Mouse (Mus musculus): ENCODE measurements around the gene Nxf1. TPM values are rescaled to one million over a fixed set of nuclear protein-coding genes. Genes with fewer than 3 reads are reported as not detected.
A peak's percentile ranks its signal among the peaks of the same experiment; 100 is the strongest.

Nxf1 gene
- polyA plus RNA-seq, 1 experiment from 2014 or later = 57.5 TPM

DNA sequence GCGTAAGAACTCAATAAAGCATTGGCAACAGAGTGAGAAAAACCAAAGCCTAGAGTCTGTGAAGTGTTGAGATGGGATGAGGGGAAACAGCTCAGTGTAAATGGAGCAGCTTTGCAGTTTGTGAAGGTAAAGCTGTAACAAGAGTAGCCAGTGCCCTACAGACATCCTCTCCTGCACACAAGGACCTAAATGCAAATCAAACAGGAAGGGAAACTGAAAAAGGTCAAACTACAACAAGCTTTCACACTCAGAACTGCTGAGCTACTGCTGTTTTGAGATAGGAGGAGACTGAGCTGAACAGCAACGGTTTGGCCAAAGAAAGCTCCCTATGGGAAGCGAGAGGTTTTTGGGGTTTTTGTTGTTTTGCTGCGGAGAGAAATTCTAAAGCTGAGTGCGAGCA lies 49.9 kb downstream of the Nxf1 start:
- TF ChIP-seq CTCF (IDR thresholded peaks at IDR 0.05; ENCODE audit: low read depth) (no peak), EP300 (optimal IDR thresholded peaks at IDR 0.05) (no peak)
- 0 out of 2 replicates have a peak, but pooled peaks cover 4% of the 10 kb centered on the region for H3K36me3 ChIP-seq (ENCODE audit: control insufficient read depth, insufficient read depth, low read length)
- ATAC-seq (ENCODE audit: low FRiP score, low TSS enrichment) = no peak
- 0 out of 2 replicates have a peak, but pooled peaks cover 3% of the 10 kb centered on the region for H3K4me1 ChIP-seq (replicated peaks; ENCODE audit: control insufficient read depth, insufficient read depth)
- no peak overlapping the region for H3K4me2 ChIP-seq (replicated peaks; ENCODE audit: low read depth)
- H3K9me3 ChIP-seq (ENCODE audit: control insufficient read depth, low read length) = no peaks in the 10 kb centered on the region
- no peak for DNase-seq (ENCODE audit: low spot score)
- H3K27me3 ChIP-seq (ENCODE audit: control insufficient read depth, insufficient read depth, low read length) = no peaks in the 10 kb centered on the region
- no peak overlapping the region for H3K27ac ChIP-seq (replicated peaks)
- no peak overlapping the region for H3K9ac ChIP-seq (ENCODE audit: low read length)
- H3K4me3 ChIP-seq (ENCODE audit: low read depth, low read length) = no peak overlapping the region
- WGBS = 89% methylated on average over 5 of the region's 5 CpGs

GRCm38 (mm10) chr19:8815812-8816211 lies 58.9 kb downstream of the Nxf1 start:
- H3K4me1 ChIP-seq (replicated peaks; ENCODE audit: control insufficient read depth, insufficient read depth) = no peaks in the 10 kb centered on the region
- H3K9ac ChIP-seq (ENCODE audit: low read length) = no peak overlapping the region
- no peak overlapping the region for H3K4me3 ChIP-seq (ENCODE audit: low read depth, low read length)
- no peak overlapping the region for H3K27ac ChIP-seq (replicated peaks)
- no peaks in the 10 kb centered on the region for H3K27me3 ChIP-seq (ENCODE audit: control insufficient read depth, insufficient read depth, low read length)
- H3K36me3 ChIP-seq (ENCODE audit: control insufficient read depth, insufficient read depth, low read length) = peaks cover 6% of the 10 kb centered on the region; the same call in 1 of the 2 replicates
- DNase-seq (ENCODE audit: low spot score) = no peak
- H3K4me2 ChIP-seq (replicated peaks; ENCODE audit: low read depth) = no peak overlapping the region
- no peak for ATAC-seq (ENCODE audit: low FRiP score, low TSS enrichment)
- TF ChIP-seq CTCF (IDR thresholded peaks at IDR 0.05; ENCODE audit: low read depth) = peak; percentile 64
- TF ChIP-seq EP300 (optimal IDR thresholded peaks at IDR 0.05) = no peak
- H3K9me3 ChIP-seq (ENCODE audit: control insufficient read depth, low read length) = no peaks in the 10 kb centered on the region
- 63% methylated on average over 11 of the region's 11 CpGs for WGBS

GRCm38 (mm10) chr19:8817001-8817400 lies 60.1 kb downstream of the Nxf1 start:
- Histone ChIP-seq H3K9ac (ENCODE audit: low read length) (peak overlapping the region; percentile 18; the same call in 1 of the 2 replicates), H3K27ac (replicated peaks) (no peak overlapping the region), H3K9me3 (ENCODE audit: control insufficient read depth, low read length) (no peaks in the 10 kb centered on the region), H3K4me2 (replicated peaks; ENCODE audit: low read depth) (no peak overlapping the region), H3K36me3 (ENCODE audit: control insufficient read depth, insufficient read depth, low read length) (peaks cover 6% of the 10 kb centered on the region; the same call in 1 of the 2 replicates), H3K4me1 (replicated peaks; ENCODE audit: control insufficient read depth, insufficient read depth) (no peaks in the 10 kb centered on the region), H3K4me3 (ENCODE audit: low read depth, low read length) (no peak overlapping the region), H3K27me3 (ENCODE audit: control insufficient read depth, insufficient read depth, low read length) (no peaks in the 10 kb centered on the region)
- WGBS = 65% methylated on average over 3 of the region's 3 CpGs
- no peak for ATAC-seq (ENCODE audit: low FRiP score, low TSS enrichment)
- DNase-seq (ENCODE audit: low spot score) = no peak
- TF ChIP-seq CTCF (IDR thresholded peaks at IDR 0.05; ENCODE audit: low read depth) (no peak), EP300 (optimal IDR thresholded peaks at IDR 0.05) (no peak)

DNA sequence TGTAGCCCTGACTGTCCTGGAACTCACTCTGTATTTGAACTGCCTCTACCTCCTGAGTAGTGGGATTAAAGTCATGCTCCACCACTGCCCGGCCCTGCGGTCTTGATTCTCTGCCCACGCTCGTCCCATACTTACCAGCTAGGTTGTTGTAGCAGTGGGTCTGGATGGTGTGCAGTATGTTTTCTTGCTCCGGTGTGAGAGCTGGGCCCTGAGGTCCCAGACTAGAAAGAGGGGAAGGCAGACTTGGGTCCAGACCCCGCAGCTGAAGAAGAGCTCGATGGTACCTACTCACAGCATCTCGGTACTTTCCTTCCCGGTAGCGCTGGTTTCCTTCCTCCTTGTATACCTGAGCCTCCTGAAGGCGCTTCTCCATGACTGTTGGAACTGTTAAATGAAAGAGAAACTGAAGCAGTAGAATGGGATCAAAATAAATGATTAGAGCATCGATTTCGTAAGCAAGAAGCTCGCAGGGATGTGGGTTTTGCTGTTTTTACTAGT lies 61.5 kb downstream of the Nxf1 start:
- H3K9me3 ChIP-seq (ENCODE audit: control insufficient read depth, low read length) = no peaks in the 10 kb centered on the region
- TF ChIP-seq EP300 (optimal IDR thresholded peaks at IDR 0.05) = no peak
- TF ChIP-seq CTCF (IDR thresholded peaks at IDR 0.05; ENCODE audit: low read depth) = no peak
- peaks cover 8% of the 10 kb centered on the region for H3K36me3 ChIP-seq (ENCODE audit: control insufficient read depth, insufficient read depth, low read length)
- peak overlapping the region; percentile 43 for H3K4me3 ChIP-seq (ENCODE audit: low read depth, low read length)
- H3K9ac ChIP-seq (ENCODE audit: low read length) = peak overlapping the region; percentile 57
- H3K4me1 ChIP-seq (replicated peaks; ENCODE audit: control insufficient read depth, insufficient read depth) = no peaks in the 10 kb centered on the region
- 12% methylated on average over 14 of the region's 14 CpGs for WGBS
- H3K27ac ChIP-seq (replicated peaks) = peak overlapping the region; percentile 91
- H3K4me2 ChIP-seq (replicated peaks; ENCODE audit: low read depth) = peak overlapping the region; percentile 68
- ATAC-seq (ENCODE audit: low FRiP score, low TSS enrichment) (no peak), DNase-seq (ENCODE audit: low spot score) (no peak)
- no peaks in the 10 kb centered on the region for H3K27me3 ChIP-seq (ENCODE audit: control insufficient read depth, insufficient read depth, low read length)

- DNase-seq (ENCODE audit: low spot score) (peak; percentile 97), ATAC-seq (ENCODE audit: low FRiP score, low TSS enrichment) (peak; percentile 91)
- WGBS = under 1% methylated on average over 33 of the region's 33 CpGs
- peak within 1 kb of the TSS; percentile 99 for H3K4me3 ChIP-seq (ENCODE audit: low read depth, low read length)
- peak within 1 kb of the TSS; percentile 99 for H3K27ac ChIP-seq (replicated peaks)
- peak within 1 kb of the TSS; percentile 74 for H3K4me2 ChIP-seq (replicated peaks; ENCODE audit: low read depth)
- peak; percentile 59 for TF ChIP-seq EP300 (optimal IDR thresholded peaks at IDR 0.05)
- TF ChIP-seq CTCF (IDR thresholded peaks at IDR 0.05; ENCODE audit: low read depth) = no peak
- no peaks in the 10 kb centered on the region for H3K27me3 ChIP-seq (ENCODE audit: control insufficient read depth, insufficient read depth, low read length)
- H3K4me1 ChIP-seq (replicated peaks; ENCODE audit: control insufficient read depth, insufficient read depth) = no peaks in the 10 kb centered on the region
- H3K9ac ChIP-seq (ENCODE audit: low read length) = peak within 1 kb of the TSS; percentile 96
- H3K9me3 ChIP-seq (ENCODE audit: control insufficient read depth, low read length) = no peaks in the 10 kb centered on the region
- H3K36me3 ChIP-seq (ENCODE audit: control insufficient read depth, insufficient read depth, low read length) = peaks cover 14% of the 10 kb centered on the region
Measured at GRCm38 (mm10) chr19:8818801-8819595, 62.1 kb downstream of the Nxf1 start, which contains the start of gene Ttc9c. Gene Ttc9c, minus strand, starts transcription at chr19:8819333.

All from stomach, postnatal 0 days (tissue).